Mouse (Mus musculus): Measurements from ENCODE around the gene Sgms2. TPM values are rescaled to one million over a fixed set of nuclear protein-coding genes. Genes with fewer than 3 reads are reported as not detected.

Sgms2 gene
- polyA plus RNA-seq, 1 experiment, result 27.2 TPM

GRCm38 (mm10) chr3:131336629-131337028 lies 154.6 kb downstream of the Sgms2 start:
- H3K27me3 ChIP-seq (replicated peaks; ENCODE audit: control insufficient read depth, insufficient read depth, low read length), result no peaks in the 10 kb centered on the region
- TF ChIP-seq POLR2A (IDR thresholded peaks at IDR 0.05; ENCODE audit: low read depth, low read length) (no peak), CTCF (conservative IDR thresholded peaks at IDR 0.05; ENCODE audit: insufficient read depth, insufficient read length, low read depth, low read length) (no peak)
- 72% methylated on average over 8 of the region's 8 CpGs for WGBS
- H3K36me3 ChIP-seq (ENCODE audit: control insufficient read depth, insufficient read depth, low read length), result no peaks in the 10 kb centered on the region
- H3K27ac ChIP-seq (ENCODE audit: insufficient read depth, low read depth, low read length), result no peak overlapping the region
- DNase-seq, result no peak
- no peak overlapping the region for H3K4me3 ChIP-seq (ENCODE audit: insufficient read depth, low read depth, low read length)
- peaks cover 16% of the 10 kb centered on the region for H3K4me1 ChIP-seq (ENCODE audit: control insufficient read depth, insufficient read depth, low read length)

GRCm38 (mm10) chr3:131335117-131335547 lies 156.1 kb downstream of the Sgms2 start:
- no peak overlapping the region for H3K4me3 ChIP-seq (ENCODE audit: insufficient read depth, low read depth, low read length)
- 57% methylated on average over 8 of the region's 8 CpGs for WGBS
- no peaks in the 10 kb centered on the region for H3K27me3 ChIP-seq (replicated peaks; ENCODE audit: control insufficient read depth, insufficient read depth, low read length)
- no peak overlapping the region for H3K27ac ChIP-seq (ENCODE audit: insufficient read depth, low read depth, low read length)
- TF ChIP-seq POLR2A (IDR thresholded peaks at IDR 0.05; ENCODE audit: low read depth, low read length) (no peak), CTCF (conservative IDR thresholded peaks at IDR 0.05; ENCODE audit: insufficient read depth, insufficient read length, low read depth, low read length) (no peak)
- DNase-seq, result no peak
- H3K4me1 ChIP-seq (ENCODE audit: control insufficient read depth, insufficient read depth, low read length), result peaks cover 21% of the 10 kb centered on the region
- H3K36me3 ChIP-seq (ENCODE audit: control insufficient read depth, insufficient read depth, low read length), result no peaks in the 10 kb centered on the region

GRCm38 (mm10) chr3:131327189-131327588 lies 164.0 kb downstream of the Sgms2 start:
- Histone ChIP-seq H3K27ac (ENCODE audit: insufficient read depth, low read depth, low read length) (no peak overlapping the region), H3K27me3 (replicated peaks; ENCODE audit: control insufficient read depth, insufficient read depth, low read length) (no peaks in the 10 kb centered on the region), H3K4me3 (ENCODE audit: insufficient read depth, low read depth, low read length) (no peak overlapping the region), H3K36me3 (ENCODE audit: control insufficient read depth, insufficient read depth, low read length) (peaks cover 3% of the 10 kb centered on the region; the same call in 1 of the 2 replicates), H3K4me1 (ENCODE audit: control insufficient read depth, insufficient read depth, low read length) (peaks cover 8% of the 10 kb centered on the region)
- WGBS, result 73% methylated on average over 7 of the region's 7 CpGs
- TF ChIP-seq POLR2A (IDR thresholded peaks at IDR 0.05; ENCODE audit: low read depth, low read length) (no peak), CTCF (conservative IDR thresholded peaks at IDR 0.05; ENCODE audit: insufficient read depth, insufficient read length, low read depth, low read length) (no peak)
- DNase-seq, result no peak

GRCm38 (mm10) chr3:131326637-131327036 lies 164.6 kb downstream of the Sgms2 start:
- 72% methylated on average over 4 of the region's 4 CpGs for WGBS
- DNase-seq, result no peak
- Histone ChIP-seq H3K4me1 (ENCODE audit: control insufficient read depth, insufficient read depth, low read length) (peaks cover 8% of the 10 kb centered on the region), H3K36me3 (ENCODE audit: control insufficient read depth, insufficient read depth, low read length) (peaks cover 3% of the 10 kb centered on the region; the same call in 1 of the 2 replicates), H3K4me3 (ENCODE audit: insufficient read depth, low read depth, low read length) (no peak overlapping the region), H3K27ac (ENCODE audit: insufficient read depth, low read depth, low read length) (no peak overlapping the region), H3K27me3 (replicated peaks; ENCODE audit: control insufficient read depth, insufficient read depth, low read length) (no peaks in the 10 kb centered on the region)
- no peak for TF ChIP-seq CTCF (conservative IDR thresholded peaks at IDR 0.05; ENCODE audit: insufficient read depth, insufficient read length, low read depth, low read length)
- TF ChIP-seq POLR2A (IDR thresholded peaks at IDR 0.05; ENCODE audit: low read depth, low read length), result no peak

- Histone ChIP-seq H3K27ac (ENCODE audit: insufficient read depth, low read depth, low read length) (peak overlapping the region; percentile 9; the same call in 1 of the 2 replicates), H3K36me3 (ENCODE audit: control insufficient read depth, insufficient read depth, low read length) (no peaks in the 10 kb centered on the region; the same call in 1 of the 2 replicates), H3K4me3 (ENCODE audit: insufficient read depth, low read depth, low read length) (no peak overlapping the region), H3K27me3 (replicated peaks; ENCODE audit: control insufficient read depth, insufficient read depth, low read length) (no peaks in the 10 kb centered on the region), H3K4me1 (ENCODE audit: control insufficient read depth, insufficient read depth, low read length) (peaks cover 2% of the 10 kb centered on the region; the same call in 1 of the 2 replicates)
- 68% methylated on average over 14 of the region's 14 CpGs for WGBS
- no peak for TF ChIP-seq POLR2A (IDR thresholded peaks at IDR 0.05; ENCODE audit: low read depth, low read length)
- TF ChIP-seq CTCF (conservative IDR thresholded peaks at IDR 0.05; ENCODE audit: insufficient read depth, insufficient read length, low read depth, low read length), result no peak
- DNase-seq, result no peak
Measured at GRCm38 (mm10) chr3:131322081-131322815, 169.0 kb downstream of the Sgms2 start.

- DNase-seq, result peak; percentile 85
- H3K4me1 ChIP-seq (ENCODE audit: control insufficient read depth, insufficient read depth, low read length), result peaks cover 2% of the 10 kb centered on the region; the same call in 1 of the 2 replicates
- TF ChIP-seq CTCF (conservative IDR thresholded peaks at IDR 0.05; ENCODE audit: insufficient read depth, insufficient read length, low read depth, low read length) (peak; percentile 86), POLR2A (IDR thresholded peaks at IDR 0.05; ENCODE audit: low read depth, low read length) (no peak)
- no peak overlapping the region for H3K4me3 ChIP-seq (ENCODE audit: insufficient read depth, low read depth, low read length)
- no peaks in the 10 kb centered on the region; the same call in 1 of the 2 replicates for H3K36me3 ChIP-seq (ENCODE audit: control insufficient read depth, insufficient read depth, low read length)
- 5% methylated on average over 3 of the region's 3 CpGs for WGBS
- H3K27me3 ChIP-seq (replicated peaks; ENCODE audit: control insufficient read depth, insufficient read depth, low read length), result no peaks in the 10 kb centered on the region
- no peak overlapping the region for H3K27ac ChIP-seq (ENCODE audit: insufficient read depth, low read depth, low read length)
Measured at GRCm38 (mm10) chr3:131320184-131320583, 171.0 kb downstream of the Sgms2 start.

- no peak overlapping the region for H3K27ac ChIP-seq (ENCODE audit: insufficient read depth, low read depth, low read length)
- peaks cover 2% of the 10 kb centered on the region; the same call in 1 of the 2 replicates for H3K4me1 ChIP-seq (ENCODE audit: control insufficient read depth, insufficient read depth, low read length)
- H3K4me3 ChIP-seq (ENCODE audit: insufficient read depth, low read depth, low read length), result no peak overlapping the region
- H3K27me3 ChIP-seq (replicated peaks; ENCODE audit: control insufficient read depth, insufficient read depth, low read length), result no peaks in the 10 kb centered on the region
- TF ChIP-seq POLR2A (IDR thresholded peaks at IDR 0.05; ENCODE audit: low read depth, low read length) (no peak), CTCF (conservative IDR thresholded peaks at IDR 0.05; ENCODE audit: insufficient read depth, insufficient read length, low read depth, low read length) (no peak)
- WGBS, result 66% methylated on average over 2 of the region's 2 CpGs
- DNase-seq, result no peak
- H3K36me3 ChIP-seq (ENCODE audit: control insufficient read depth, insufficient read depth, low read length), result no peaks in the 10 kb centered on the region; the same call in 1 of the 2 replicates
Measured at GRCm38 (mm10) chr3:131318211-131318610, 173.0 kb downstream of the Sgms2 start.

All from kidney, adult 2 months (tissue).